Mouse (Mus musculus) ES-Bruce4 (cell line): ENCODE measurements around the gene Mrpl52. TPM values are rescaled to one million over a fixed set of nuclear protein-coding genes. Genes with fewer than 3 reads are reported as not detected.

Source experiments
- H3K27ac ChIP-seq: 2 replicates; pipeline ENCODE4 v1.5.1; 2012; ENCODE audit warnings: low read length, inconsistent platforms; ENCODE audit not compliant: insufficient read depth
- H3K27me3 ChIP-seq: 2 replicates; pipeline ENCODE4 v1.6.1; 2012; ENCODE audit warnings: mild to moderate bottlenecking, low read length, inconsistent platforms; ENCODE audit not compliant: control insufficient read depth, poor library complexity, insufficient read depth, severe bottlenecking
- H3K36me3 ChIP-seq: 2 replicates; pipeline ENCODE4 v1.6.1; 2012; ENCODE audit warnings: inconsistent platforms, mild to moderate bottlenecking, low read length, moderate library complexity; ENCODE audit not compliant: control insufficient read depth, poor library complexity, insufficient read depth, severe bottlenecking
- H3K4me1 ChIP-seq: one replicate; pipeline ENCODE4 v1.8.1; 2011; ENCODE audit warnings: low read length; ENCODE audit not compliant: control insufficient read depth, insufficient read depth
- H3K4me3 ChIP-seq: 2 replicates; pipeline ENCODE4 v1.5.1; 2011; ENCODE audit warnings: low read depth, mild to moderate bottlenecking, low read length
- H3K9ac ChIP-seq: 2 replicates; pipeline ENCODE4 v1.6.1; 2012; ENCODE audit warnings: low read depth, mild to moderate bottlenecking, inconsistent platforms; ENCODE audit not compliant: poor library complexity, severe bottlenecking
- H3K9me3 ChIP-seq: replicated peaks from 2 replicates; pipeline ENCODE4 v1.6.1; 2012; ENCODE audit warnings: mild to moderate bottlenecking, low read length, inconsistent platforms; ENCODE audit not compliant: control insufficient read depth, poor library complexity, insufficient read depth, severe bottlenecking
- CTCF ChIP-seq: IDR thresholded peaks from one replicate; pipeline ENCODE4 v1.8.1; 2011; ENCODE audit warnings: low read depth, low read length
- EP300 ChIP-seq: IDR thresholded peaks from 2 replicates; pipeline ENCODE4 v1.6.1; 2011; ENCODE audit warnings: low read depth, low read length; ENCODE audit not compliant: insufficient read depth
- POLR2A ChIP-seq: IDR thresholded peaks from one replicate; pipeline ENCODE4 v1.8.1; 2011; ENCODE audit warnings: low read length; ENCODE audit not compliant: insufficient read depth
- polyA plus RNA-seq: library from polyadenylated mRNA; stranded (reverse); fragments of >200 nt; gene quantifications from 2 replicates; pipeline ENCODE4 v1.2.4, GENCODE M21; 2011; ENCODE audit warnings: low read depth; ENCODE audit not compliant: missing spikeins, insufficient read depth, insufficient read length

Gene Mrpl52
- polyA plus RNA-seq, 1 experiment = 114 TPM

DNA sequence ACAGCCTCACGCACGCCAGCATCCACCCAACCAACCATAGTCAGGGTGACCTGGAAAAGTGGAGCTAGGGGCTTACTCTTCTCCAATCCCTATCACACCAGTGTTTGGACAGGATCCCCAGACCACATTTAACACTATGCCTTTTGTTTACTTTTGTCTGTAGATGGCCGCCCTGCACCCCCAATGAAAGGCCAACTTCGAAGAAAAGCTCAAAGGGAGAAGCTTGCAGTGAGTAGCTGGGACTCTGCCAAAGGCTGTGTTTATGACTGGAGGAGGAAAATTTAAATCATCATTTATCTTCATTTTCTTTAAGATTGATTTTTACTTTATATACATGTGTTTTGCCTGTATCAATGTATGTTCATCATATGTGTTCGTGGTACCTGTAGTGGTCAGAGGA, 1.7 kb downstream of the Mrpl52 start:
- H3K4me1 ChIP-seq = no peaks in the 10 kb centered on the region
- no peak for TF ChIP-seq POLR2A
- TF ChIP-seq CTCF = no peak
- no peak for TF ChIP-seq EP300
- no peak overlapping the region for H3K9ac ChIP-seq
- no peaks in the 10 kb centered on the region for H3K9me3 ChIP-seq
- no peak overlapping the region for H3K4me3 ChIP-seq
- no peak overlapping the region for H3K27ac ChIP-seq
- H3K36me3 ChIP-seq = peaks cover 9% of the 10 kb centered on the region
- H3K27me3 ChIP-seq = no peaks in the 10 kb centered on the region

DNA sequence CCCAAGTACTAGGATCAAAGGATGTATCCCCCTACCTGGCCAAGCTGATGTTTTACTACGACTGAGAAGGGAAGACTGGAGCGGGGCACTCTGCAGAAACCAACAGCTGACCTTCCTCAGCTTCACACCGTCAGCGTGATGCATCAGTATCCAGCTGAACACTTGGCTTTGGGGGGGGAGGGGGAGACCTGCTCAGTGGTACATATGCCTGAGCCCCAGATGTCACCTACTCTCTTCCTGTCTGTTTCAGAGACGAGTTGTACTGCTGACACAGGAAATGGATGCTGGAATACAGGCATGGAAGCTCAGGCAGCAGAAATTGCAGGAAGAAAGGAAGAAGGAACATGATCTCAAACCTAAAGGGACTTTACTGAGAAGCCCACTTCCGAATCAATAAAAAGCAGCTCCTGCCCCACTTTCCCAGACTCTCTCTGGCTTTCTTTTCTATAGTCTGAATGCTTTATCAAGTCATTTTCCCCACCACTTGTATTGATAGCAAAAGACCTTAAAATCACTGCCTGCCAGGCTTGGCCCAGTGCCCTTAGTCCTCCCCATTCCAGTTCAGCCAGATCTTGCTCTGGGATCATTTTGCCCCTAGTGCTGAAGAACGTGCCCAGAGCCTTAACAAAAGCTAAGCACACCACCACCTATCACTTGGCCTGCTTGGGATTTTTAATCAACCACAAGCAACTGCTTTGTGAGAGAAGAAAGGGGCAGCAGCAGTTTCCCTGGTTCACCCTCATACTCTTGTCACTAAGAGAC, 2.8 kb downstream of the Mrpl52 start:
- TF ChIP-seq POLR2A = no peak
- TF ChIP-seq CTCF = no peak
- TF ChIP-seq EP300 = no peak
- no peak overlapping the region for H3K4me3 ChIP-seq
- peaks cover 9% of the 10 kb centered on the region for H3K36me3 ChIP-seq
- no peak overlapping the region for H3K9ac ChIP-seq
- H3K4me1 ChIP-seq = peaks cover 2% of the 10 kb centered on the region
- no peak overlapping the region for H3K27ac ChIP-seq
- no peaks in the 10 kb centered on the region for H3K27me3 ChIP-seq
- H3K9me3 ChIP-seq = no peaks in the 10 kb centered on the region

GRCm38 (mm10) chr14:54430406-54431145, 3.9 kb downstream of the Mrpl52 start:
- H3K9me3 ChIP-seq = no peaks in the 10 kb centered on the region
- H3K27me3 ChIP-seq = no peaks in the 10 kb centered on the region
- TF ChIP-seq CTCF = no peak
- TF ChIP-seq POLR2A = no peak
- no peak for TF ChIP-seq EP300
- peaks cover 2% of the 10 kb centered on the region for H3K4me1 ChIP-seq
- peak overlapping the region; percentile 65 for H3K4me3 ChIP-seq
- H3K36me3 ChIP-seq = peaks cover 9% of the 10 kb centered on the region
- H3K9ac ChIP-seq = peak overlapping the region; percentile 94
- no peak overlapping the region for H3K27ac ChIP-seq

GRCm38 (mm10) chr14:54431334-54432077, 4.8 kb downstream of the Mrpl52 start, which contains the start of gene Mmp14:
Gene Mmp14, plus strand, starts transcription at chr14:54431612.
- H3K4me3 ChIP-seq = peak within 1 kb of the TSS; percentile 65
- H3K27ac ChIP-seq = 0 out of 2 replicates have a peak within 1 kb of the TSS, but pooled peaks have one; percentile 22
- TF ChIP-seq CTCF (peak; percentile 10), POLR2A (no peak)
- H3K4me1 ChIP-seq = peaks cover 2% of the 10 kb centered on the region
- no peaks in the 10 kb centered on the region for H3K27me3 ChIP-seq
- H3K36me3 ChIP-seq = peaks cover 9% of the 10 kb centered on the region
- peak within 1 kb of the TSS; percentile 94 for H3K9ac ChIP-seq
- no peaks in the 10 kb centered on the region for H3K9me3 ChIP-seq

- Histone ChIP-seq H3K4me3 (peak overlapping the region; percentile 65), H3K36me3 (peaks cover 9% of the 10 kb centered on the region), H3K9ac (peak overlapping the region; percentile 94), H3K4me1 (peaks cover 2% of the 10 kb centered on the region), H3K27me3 (no peaks in the 10 kb centered on the region), H3K9me3 (no peaks in the 10 kb centered on the region), H3K27ac (no peak overlapping the region)
- TF ChIP-seq EP300 = no peak
- no peak for TF ChIP-seq POLR2A
- no peak for TF ChIP-seq CTCF
These were observed 5.5 kb downstream of the Mrpl52 start for GRCm38 (mm10) chr14:54432078-54432836.
